Mouse (Mus musculus): ENCODE measurements at regions not wholly inside any gene's neighbourhood (a gene's known extent, or its start where the extent isn't known, plus 50 kb on each side); places are given as distances from the start of the nearest gene placed in this dataset.

DNA sequence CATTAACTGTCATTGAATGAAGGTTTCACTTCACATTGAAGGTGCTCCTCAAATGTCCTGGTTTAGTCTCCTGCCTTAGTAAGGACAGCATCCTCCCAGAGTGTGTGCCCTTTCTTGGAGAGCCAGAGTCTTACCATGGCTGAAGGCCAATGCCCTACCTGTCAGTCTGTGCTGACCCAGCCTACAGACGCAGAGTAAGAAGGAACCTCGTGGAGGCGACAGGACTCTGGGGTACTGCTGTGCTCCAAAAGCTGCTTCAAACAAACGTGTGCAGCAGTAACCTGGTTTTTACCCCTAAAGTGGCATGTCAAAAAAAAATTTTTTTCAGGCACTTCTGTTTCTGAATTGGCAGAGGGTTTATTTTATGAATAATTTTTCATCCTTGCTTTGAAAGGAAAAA, 97.8 kb upstream of the Dazl start:
- no peak for DNase-seq (ENCODE audit: low read depth, low spot score)
- Histone ChIP-seq H3K27me3 (ENCODE audit: control insufficient read depth, insufficient read depth, low read length, poor library complexity, severe bottlenecking) (no peaks in the 10 kb centered on the region), H3K36me3 (ENCODE audit: control insufficient read depth, insufficient read depth, low read length, poor library complexity, severe bottlenecking) (no peaks in the 10 kb centered on the region)

DNA sequence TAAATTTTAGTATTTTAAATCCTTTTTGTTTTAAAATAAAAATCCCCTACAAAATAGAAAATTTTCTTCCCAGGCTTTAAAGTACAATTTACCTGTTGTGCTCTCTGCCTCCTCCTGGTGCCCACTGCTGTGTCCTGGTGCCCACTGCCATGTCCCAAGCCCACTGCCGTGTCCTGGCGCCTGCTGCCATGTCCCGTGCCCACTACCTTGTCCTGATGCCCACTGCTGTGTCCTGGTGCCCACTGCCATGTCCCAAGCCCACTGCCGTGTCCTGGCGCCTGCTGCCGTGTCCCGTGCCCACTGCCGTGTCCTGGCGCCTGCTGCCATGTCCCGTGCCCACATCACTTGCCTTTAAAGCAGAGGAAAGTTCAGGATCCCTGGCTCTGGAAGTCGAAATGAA, 98.6 kb upstream of the Dazl start:
- H3K36me3 ChIP-seq (ENCODE audit: control insufficient read depth, insufficient read depth, low read length, poor library complexity, severe bottlenecking): no peaks in the 10 kb centered on the region
- DNase-seq (ENCODE audit: low read depth, low spot score): no peak
- H3K27me3 ChIP-seq (ENCODE audit: control insufficient read depth, insufficient read depth, low read length, poor library complexity, severe bottlenecking): no peaks in the 10 kb centered on the region

DNA sequence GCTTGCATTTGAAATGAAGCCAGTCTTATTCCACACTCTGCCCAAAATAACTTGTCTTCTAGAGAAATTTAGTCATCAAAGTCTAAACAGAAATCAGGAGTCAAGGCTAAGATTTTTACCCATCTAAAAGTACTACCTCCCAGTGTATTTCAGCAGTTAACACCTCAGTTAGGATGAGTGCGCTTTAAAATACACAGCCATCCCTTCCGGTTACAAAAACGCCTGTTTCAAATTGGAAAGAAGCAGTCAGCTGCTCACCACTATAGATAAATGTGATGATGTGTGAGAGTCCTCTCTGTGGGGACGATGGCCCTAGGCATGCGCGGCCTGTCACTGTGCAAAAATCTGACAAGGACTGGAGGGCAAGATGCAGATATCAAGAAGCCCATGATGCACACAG, 99.0 kb upstream of the Dazl start:
- no peak for DNase-seq (ENCODE audit: low read depth, low spot score)
- H3K27me3 ChIP-seq (ENCODE audit: control insufficient read depth, insufficient read depth, low read length, poor library complexity, severe bottlenecking): no peaks in the 10 kb centered on the region
- no peaks in the 10 kb centered on the region for H3K36me3 ChIP-seq (ENCODE audit: control insufficient read depth, insufficient read depth, low read length, poor library complexity, severe bottlenecking)

DNA sequence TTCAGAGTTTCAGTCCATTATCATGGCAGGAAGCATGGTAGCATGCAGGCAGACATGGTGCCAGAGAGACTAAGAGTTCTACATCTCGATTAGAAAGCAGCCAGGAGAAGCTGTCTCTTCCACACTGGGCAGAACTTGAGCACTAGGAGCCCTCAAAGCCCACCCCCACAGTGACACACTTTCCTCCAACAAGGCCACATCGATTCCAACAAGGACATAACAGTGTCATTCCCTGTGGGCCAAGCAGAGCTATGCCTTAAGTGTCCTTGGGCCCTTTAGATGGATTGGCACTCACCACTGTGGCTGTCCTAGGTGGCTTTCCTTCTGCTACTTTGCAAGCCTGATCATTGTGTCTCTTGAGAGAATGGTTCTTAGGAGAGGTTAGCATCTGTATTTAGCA, 99.5 kb upstream of the Dazl start:
- DNase-seq (ENCODE audit: low read depth, low spot score): no peak
- no peaks in the 10 kb centered on the region for H3K27me3 ChIP-seq (ENCODE audit: control insufficient read depth, insufficient read depth, low read length, poor library complexity, severe bottlenecking)
- H3K36me3 ChIP-seq (ENCODE audit: control insufficient read depth, insufficient read depth, low read length, poor library complexity, severe bottlenecking): no peaks in the 10 kb centered on the region

DNA sequence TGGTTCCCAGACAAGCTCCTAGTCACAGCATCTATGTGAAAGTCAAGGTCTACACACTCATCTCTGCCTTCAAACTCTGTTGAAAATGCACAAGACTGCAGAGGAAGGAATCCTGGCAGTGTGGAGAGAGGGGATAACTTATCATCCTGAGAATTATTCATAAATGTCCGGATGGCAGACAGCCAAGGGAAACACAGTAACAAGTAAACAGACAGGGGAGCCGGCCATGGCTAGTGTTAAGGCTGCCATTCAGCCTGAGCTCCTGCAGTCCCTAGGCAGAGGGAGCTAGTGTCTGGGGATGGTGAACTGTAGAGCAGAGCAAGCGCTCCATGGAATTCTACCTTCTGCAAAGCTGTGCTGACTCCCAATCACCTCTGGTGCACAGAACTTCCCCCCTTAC, 100.3 kb upstream of the Dazl start:
- no peak for DNase-seq (ENCODE audit: low read depth, low spot score)
- Histone ChIP-seq H3K27me3 (ENCODE audit: control insufficient read depth, insufficient read depth, low read length, poor library complexity, severe bottlenecking) (no peaks in the 10 kb centered on the region), H3K36me3 (ENCODE audit: control insufficient read depth, insufficient read depth, low read length, poor library complexity, severe bottlenecking) (no peaks in the 10 kb centered on the region)

DNA sequence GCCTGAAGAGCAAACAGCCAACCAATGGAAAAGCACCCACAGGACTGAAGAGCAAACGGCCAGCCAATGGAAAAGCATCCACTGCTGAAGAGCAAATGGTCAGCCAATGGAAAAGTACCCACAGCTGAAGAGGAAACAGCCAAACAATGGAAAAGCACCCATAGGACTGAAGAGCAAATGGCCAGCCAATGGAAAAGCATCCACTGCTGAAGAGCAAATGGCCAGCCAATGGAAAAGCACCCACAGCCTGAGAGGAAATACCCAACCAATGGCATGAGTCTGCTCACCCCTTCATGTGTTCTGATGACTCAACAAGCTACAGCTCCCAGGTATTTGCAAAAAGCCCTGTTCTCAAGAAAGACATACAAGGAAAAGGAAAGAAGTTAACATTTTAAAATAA, 101.4 kb upstream of the Dazl start:
- H3K36me3 ChIP-seq (ENCODE audit: control insufficient read depth, insufficient read depth, low read length, poor library complexity, severe bottlenecking): no peaks in the 10 kb centered on the region
- DNase-seq (ENCODE audit: low read depth, low spot score): no peak
- H3K27me3 ChIP-seq (ENCODE audit: control insufficient read depth, insufficient read depth, low read length, poor library complexity, severe bottlenecking): no peaks in the 10 kb centered on the region

DNA sequence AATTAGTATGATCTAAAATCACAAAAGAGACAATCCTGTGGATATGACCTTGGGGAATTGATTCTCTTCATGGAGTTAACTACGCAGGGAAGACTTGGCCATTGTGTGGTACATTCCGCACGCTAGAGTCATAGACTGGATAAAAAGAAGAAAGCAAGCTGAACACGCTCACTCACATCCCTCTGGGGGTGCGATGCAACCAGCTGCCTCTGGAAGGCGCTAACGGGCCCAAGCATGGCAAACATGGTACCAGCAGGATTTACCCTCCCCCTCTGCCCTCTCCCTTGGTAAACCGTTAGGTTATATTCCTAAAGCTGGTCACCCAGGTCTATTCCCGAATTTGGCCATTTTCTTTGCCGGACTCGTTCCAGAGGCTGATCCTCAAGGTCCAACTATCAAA, 102.2 kb upstream of the Dazl start:
- no peaks in the 10 kb centered on the region for H3K27me3 ChIP-seq (ENCODE audit: control insufficient read depth, insufficient read depth, low read length, poor library complexity, severe bottlenecking)
- DNase-seq (ENCODE audit: low read depth, low spot score): no peak

DNA sequence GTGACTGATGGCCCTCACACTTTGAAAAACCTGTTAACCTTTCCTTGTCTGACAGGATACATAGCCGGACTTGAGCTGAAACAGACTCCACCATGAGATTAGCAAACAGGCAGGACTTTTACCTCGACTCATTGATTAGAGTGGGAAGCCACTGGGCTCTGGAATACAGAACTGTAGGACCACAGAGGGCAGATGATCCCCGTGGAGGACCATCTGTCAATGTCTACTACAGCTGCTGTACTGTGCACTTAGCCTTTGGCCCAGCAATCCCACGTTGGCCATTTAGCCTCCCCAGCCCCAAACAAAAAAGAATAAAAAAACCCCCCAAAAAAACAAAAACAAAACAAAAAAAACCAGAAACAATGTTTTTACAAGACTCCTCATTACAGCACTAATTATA, 103.9 kb upstream of the Dazl start:
- Histone ChIP-seq H3K27me3 (ENCODE audit: control insufficient read depth, insufficient read depth, low read length, poor library complexity, severe bottlenecking) (no peaks in the 10 kb centered on the region), H3K36me3 (ENCODE audit: control insufficient read depth, insufficient read depth, low read length, poor library complexity, severe bottlenecking) (no peaks in the 10 kb centered on the region)
- DNase-seq (ENCODE audit: low read depth, low spot score): no peak

More for the DNA sequence above, 102.2 kb upstream of the Dazl start:
- no peaks in the 10 kb centered on the region for H3K36me3 ChIP-seq (ENCODE audit: control insufficient read depth, insufficient read depth, low read length, poor library complexity, severe bottlenecking)

DNA sequence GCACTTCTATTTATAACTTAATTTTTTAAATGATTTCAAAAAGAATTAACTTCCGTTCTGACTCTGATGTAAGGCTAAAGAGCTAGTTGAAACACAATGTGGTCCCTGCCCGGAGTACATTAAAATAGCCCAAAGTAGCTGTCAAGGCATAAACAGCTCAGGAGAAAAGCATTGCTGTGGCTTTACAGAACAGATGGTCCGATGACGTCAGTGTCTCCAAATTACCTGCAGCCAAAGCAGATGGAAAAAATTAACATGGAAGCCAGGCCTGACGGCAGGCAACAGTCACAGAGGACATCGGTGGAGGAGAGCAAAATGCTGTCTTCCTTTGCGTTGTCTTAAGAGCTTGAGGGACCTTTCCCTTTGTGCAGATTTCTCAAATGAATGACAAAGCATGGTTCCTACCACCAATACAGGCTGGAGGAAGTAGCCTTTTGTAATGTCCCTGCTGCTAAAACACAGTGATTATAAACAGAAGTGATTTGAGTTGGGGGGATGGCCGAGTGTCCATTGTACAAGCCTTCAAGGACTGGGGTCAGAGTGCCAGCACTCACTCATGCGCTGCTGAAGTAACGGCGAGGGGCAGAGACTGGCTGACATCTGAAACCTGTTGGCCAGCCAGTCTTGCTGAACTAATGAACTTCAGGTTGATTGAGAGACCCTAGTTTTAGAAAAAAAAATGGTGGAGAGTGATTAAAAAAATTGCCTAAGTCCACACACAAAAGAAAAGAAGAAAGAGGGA, 101.8 kb upstream of the Plcl2 start:
- no peak for DNase-seq (ENCODE audit: low read depth, low spot score)
- Histone ChIP-seq H3K27me3 (ENCODE audit: control insufficient read depth, insufficient read depth, low read length, poor library complexity, severe bottlenecking) (no peaks in the 10 kb centered on the region), H3K36me3 (ENCODE audit: control insufficient read depth, insufficient read depth, low read length, poor library complexity, severe bottlenecking) (no peaks in the 10 kb centered on the region)

DNA sequence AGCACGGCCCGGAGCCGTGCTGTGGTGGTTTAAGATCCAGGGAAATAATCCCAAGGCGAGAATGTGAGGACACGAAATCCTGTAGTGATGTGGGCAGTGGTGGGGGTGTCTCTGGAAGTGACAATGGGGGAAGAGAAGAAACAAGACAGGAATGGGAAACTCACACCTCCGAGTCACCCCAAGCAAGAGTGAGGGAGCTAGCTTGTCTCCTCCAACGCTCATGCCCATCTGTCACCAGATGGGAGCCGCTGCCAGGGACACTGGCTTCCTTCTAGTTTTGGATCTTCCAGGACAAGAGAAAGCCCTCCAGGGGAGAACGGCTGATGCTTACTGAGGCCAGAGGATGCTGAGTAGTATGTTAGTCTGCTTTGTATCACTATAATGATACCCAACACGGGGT, 100.6 kb upstream of the Plcl2 start:
- H3K27me3 ChIP-seq (ENCODE audit: control insufficient read depth, insufficient read depth, low read length, poor library complexity, severe bottlenecking): no peaks in the 10 kb centered on the region
- no peak for DNase-seq (ENCODE audit: low read depth, low spot score)
- H3K36me3 ChIP-seq (ENCODE audit: control insufficient read depth, insufficient read depth, low read length, poor library complexity, severe bottlenecking): no peaks in the 10 kb centered on the region

DNA sequence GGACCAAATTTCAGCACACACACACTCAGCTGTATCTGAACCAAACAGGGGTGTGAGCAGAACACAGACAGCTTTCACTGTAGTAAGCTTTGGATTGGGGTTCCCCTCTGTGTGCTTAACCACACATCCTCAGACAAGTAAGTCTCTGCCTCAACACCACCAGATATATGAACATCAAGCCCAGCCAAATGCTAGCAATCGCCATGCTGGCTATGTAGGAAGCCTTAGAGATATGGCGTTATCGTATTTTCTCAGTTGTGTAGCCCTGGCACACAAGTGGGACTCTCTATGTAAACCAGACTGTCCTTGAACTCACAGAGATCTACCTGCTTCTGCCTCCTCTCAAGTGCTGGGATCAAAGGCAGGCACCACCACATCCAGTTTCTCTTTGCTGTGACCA, 99.9 kb upstream of the Plcl2 start:
- DNase-seq (ENCODE audit: low read depth, low spot score): no peak
- Histone ChIP-seq H3K27me3 (ENCODE audit: control insufficient read depth, insufficient read depth, low read length, poor library complexity, severe bottlenecking) (no peaks in the 10 kb centered on the region), H3K36me3 (ENCODE audit: control insufficient read depth, insufficient read depth, low read length, poor library complexity, severe bottlenecking) (no peaks in the 10 kb centered on the region)

DNA sequence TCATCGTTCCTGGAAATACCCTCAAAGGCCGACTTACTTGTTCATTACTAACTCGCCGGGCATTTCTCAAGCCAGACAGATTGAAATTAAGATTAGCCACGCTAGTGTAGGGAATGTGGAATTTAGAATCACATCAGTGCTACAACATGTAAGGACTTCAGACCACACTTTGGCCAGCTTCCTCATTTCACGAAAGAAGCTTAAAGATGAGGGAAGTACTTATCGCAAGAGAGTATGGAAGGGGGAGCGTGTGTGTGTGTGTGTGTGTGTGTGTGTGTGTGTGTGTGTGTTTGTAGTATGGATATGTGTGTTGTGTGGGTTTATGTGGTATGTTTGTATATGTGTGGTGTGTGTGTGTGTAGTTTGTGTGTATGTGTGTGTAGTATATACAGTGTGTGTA, 99.3 kb upstream of the Plcl2 start:
- Histone ChIP-seq H3K27me3 (ENCODE audit: control insufficient read depth, insufficient read depth, low read length, poor library complexity, severe bottlenecking) (no peaks in the 10 kb centered on the region), H3K36me3 (ENCODE audit: control insufficient read depth, insufficient read depth, low read length, poor library complexity, severe bottlenecking) (no peaks in the 10 kb centered on the region)
- DNase-seq (ENCODE audit: low read depth, low spot score): peak; percentile 19

DNA sequence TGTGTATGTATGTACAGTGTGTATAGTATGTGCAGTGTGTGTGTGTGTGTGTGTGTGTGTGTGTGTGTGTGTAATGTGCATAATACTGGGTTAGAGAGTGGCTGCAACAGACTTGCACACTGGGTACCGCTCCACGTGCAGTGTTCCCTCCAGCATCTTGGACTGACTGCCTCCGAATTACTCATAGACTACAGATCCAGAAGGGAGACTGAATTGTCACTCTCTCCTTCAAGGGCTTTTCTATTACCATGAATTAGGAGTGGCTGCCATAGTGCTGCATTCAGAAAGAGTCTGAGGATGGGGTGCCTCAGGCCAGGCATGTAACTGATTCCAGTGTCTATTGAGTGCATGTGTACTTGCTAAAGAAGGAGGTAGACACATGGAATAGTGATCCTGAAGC, 98.9 kb upstream of the Plcl2 start:
- DNase-seq (ENCODE audit: low read depth, low spot score): no peak
- no peaks in the 10 kb centered on the region for H3K36me3 ChIP-seq (ENCODE audit: control insufficient read depth, insufficient read depth, low read length, poor library complexity, severe bottlenecking)

DNA sequence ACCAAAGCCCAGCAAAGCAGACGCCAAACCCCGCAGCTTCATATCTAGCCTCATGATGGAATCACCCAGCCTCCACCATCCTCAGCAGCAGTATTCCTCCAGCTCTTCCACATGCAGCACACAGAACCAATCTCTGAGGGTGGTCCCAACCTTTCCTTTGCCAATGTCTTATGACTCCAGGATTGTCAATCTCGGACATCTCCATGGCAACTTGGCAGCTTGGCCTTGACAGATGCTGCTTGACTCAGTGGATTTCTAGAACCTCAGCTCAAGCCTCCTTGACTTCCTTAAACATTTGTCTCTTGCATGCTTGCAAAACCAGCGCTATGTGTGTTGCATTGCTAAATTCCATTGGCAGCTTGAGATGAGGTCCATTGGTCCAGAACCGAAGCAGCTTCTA, 96.8 kb upstream of the Plcl2 start:
- DNase-seq (ENCODE audit: low read depth, low spot score): no peak

More for the DNA sequence above, 98.9 kb upstream of the Plcl2 start:
- no peaks in the 10 kb centered on the region for H3K27me3 ChIP-seq (ENCODE audit: control insufficient read depth, insufficient read depth, low read length, poor library complexity, severe bottlenecking)

DNA sequence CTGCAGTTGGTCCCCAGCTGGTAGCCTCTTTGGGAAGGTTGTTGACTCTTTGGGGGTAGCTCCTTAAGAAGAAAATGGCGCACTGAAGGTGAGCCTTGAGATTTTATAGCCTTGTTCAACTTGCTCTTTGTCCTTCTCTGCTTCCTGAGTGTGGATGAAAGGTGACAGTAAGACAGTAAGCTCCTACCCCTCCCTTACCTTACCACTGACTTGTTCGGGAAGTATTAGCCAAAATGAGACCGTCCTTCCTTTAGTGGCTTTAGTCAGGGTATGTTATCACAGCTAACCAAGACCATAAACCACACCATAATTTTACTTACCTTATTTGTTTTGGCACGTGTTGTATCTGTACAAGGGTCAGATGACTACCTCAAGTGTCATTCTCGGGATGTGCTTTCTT, 95.3 kb upstream of the Plcl2 start:
- Histone ChIP-seq H3K36me3 (ENCODE audit: control insufficient read depth, insufficient read depth, low read length, poor library complexity, severe bottlenecking) (no peaks in the 10 kb centered on the region), H3K27me3 (ENCODE audit: control insufficient read depth, insufficient read depth, low read length, poor library complexity, severe bottlenecking) (no peaks in the 10 kb centered on the region)
- no peak for DNase-seq (ENCODE audit: low read depth, low spot score)

More for the DNA sequence above, 96.8 kb upstream of the Plcl2 start:
- no peaks in the 10 kb centered on the region for H3K27me3 ChIP-seq (ENCODE audit: control insufficient read depth, insufficient read depth, low read length, poor library complexity, severe bottlenecking)
- H3K36me3 ChIP-seq (ENCODE audit: control insufficient read depth, insufficient read depth, low read length, poor library complexity, severe bottlenecking): no peaks in the 10 kb centered on the region

DNA sequence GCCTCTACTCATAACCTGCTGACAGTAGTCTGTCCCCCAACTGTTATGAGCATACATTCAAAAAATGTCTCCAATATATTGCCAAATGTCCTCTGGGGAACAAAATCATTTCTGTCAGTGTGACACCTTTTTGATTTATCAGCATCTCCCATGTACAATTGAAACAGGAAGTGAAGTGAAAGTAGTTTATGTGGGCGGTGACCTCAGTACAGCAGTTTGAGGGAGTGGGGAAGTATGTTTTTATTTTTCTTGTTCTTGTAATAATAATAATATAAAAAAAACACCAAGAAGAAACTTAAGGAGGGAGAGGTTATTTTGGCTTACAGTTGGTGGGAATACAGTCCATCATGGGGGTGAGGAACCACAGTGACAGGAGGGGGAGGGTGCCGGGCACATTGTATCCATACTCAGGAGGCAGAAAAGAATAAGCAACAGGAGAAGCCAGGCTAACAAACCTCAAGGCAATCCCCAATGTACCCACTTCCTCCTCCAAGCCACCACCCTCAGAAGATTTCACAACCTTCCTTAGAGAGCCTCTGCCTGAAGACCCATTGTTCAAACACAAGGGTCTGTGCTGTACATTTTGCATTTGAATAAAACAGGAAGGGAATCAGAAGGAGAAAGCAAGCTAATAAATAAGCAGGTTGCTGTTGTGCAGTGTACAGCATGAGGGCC, 93.7 kb upstream of the Plcl2 start:
- no peaks in the 10 kb centered on the region for H3K36me3 ChIP-seq (ENCODE audit: control insufficient read depth, insufficient read depth, low read length, poor library complexity, severe bottlenecking)
- no peaks in the 10 kb centered on the region for H3K27me3 ChIP-seq (ENCODE audit: control insufficient read depth, insufficient read depth, low read length, poor library complexity, severe bottlenecking)
- peak; percentile 60 for DNase-seq (ENCODE audit: low read depth, low spot score)

All from splenic B cell, adult 2 months (primary cell).